Mouse (Mus musculus): ENCODE measurements around the gene Pkig.
"Not testable (repeated sequence)": the region's sequence is repeated elsewhere in the genome, so short reads cannot be mapped to it uniquely, and the experiment has no call there.

Gene Pkig

GRCm38 (mm10) chr2:163675662-163676061, 17.5 kb downstream of the Pkig start:
- in situ Hi-C loops (cut with MboI, MseI) = no loop called here

- in situ Hi-C loops (cut with MboI, MseI) = no loop called here
These were observed 18.1 kb downstream of the Pkig start for GRCm38 (mm10) chr2:163676321-163676720.

GRCm38 (mm10) chr2:163676745-163677144, 18.6 kb downstream of the Pkig start:
- in situ Hi-C loops (cut with MboI, MseI) = no loop called here

GRCm38 (mm10) chr2:163682344-163682743, 24.2 kb downstream of the Pkig start:
- in situ Hi-C loops (cut with MboI, MseI) = no loop called here

- in situ Hi-C loops (cut with MboI, MseI) = no loop called here
These were observed 27.1 kb downstream of the Pkig start for GRCm38 (mm10) chr2:163685287-163685686.

GRCm38 (mm10) chr2:163685761-163686200, 27.6 kb downstream of the Pkig start:
- in situ Hi-C loops (cut with MboI, MseI) = no loop called here

GRCm38 (mm10) chr2:163686233-163686632, 28.0 kb downstream of the Pkig start:
- in situ Hi-C loops (cut with MboI, MseI) = no loop called here

GRCm38 (mm10) chr2:163686886-163687285, 28.7 kb downstream of the Pkig start:
- in situ Hi-C loops (cut with MboI, MseI) = no loop called here

GRCm38 (mm10) chr2:163688377-163688776, 30.2 kb downstream of the Pkig start:
- in situ Hi-C loops (cut with MboI, MseI) = not testable (repeated sequence)

GRCm38 (mm10) chr2:163689771-163690170, 31.6 kb downstream of the Pkig start:
- in situ Hi-C loops (cut with MboI, MseI) = no loop called here

GRCm38 (mm10) chr2:163690409-163691304, 32.5 kb downstream of the Pkig start:
- in situ Hi-C loops (cut with MboI, MseI) = no loop called here

GRCm38 (mm10) chr2:163691846-163692605, 33.8 kb downstream of the Pkig start:
- in situ Hi-C loops (cut with MboI, MseI) = no loop called here

- in situ Hi-C loops (cut with MboI, MseI) = no loop called here
These were observed 34.9 kb downstream of the Pkig start for GRCm38 (mm10) chr2:163692873-163693612.

- in situ Hi-C loops (cut with MboI, MseI) = no loop called here
These were observed 35.6 kb downstream of the Pkig start for GRCm38 (mm10) chr2:163693716-163694314.

GRCm38 (mm10) chr2:163696763-163697162, 38.6 kb downstream of the Pkig start:
- in situ Hi-C loops (cut with MboI, MseI) = no loop called here

- in situ Hi-C loops (cut with MboI, MseI) = no loop called here
These were observed 39.7 kb downstream of the Pkig start for GRCm38 (mm10) chr2:163697764-163698480.

GRCm38 (mm10) chr2:163699078-163699780, 41.0 kb downstream of the Pkig start:
- in situ Hi-C loops (cut with MboI, MseI) = no loop called here

- in situ Hi-C loops (cut with MboI, MseI) = no loop called here
These were observed 44.2 kb downstream of the Pkig start for GRCm38 (mm10) chr2:163702431-163702830.

GRCm38 (mm10) chr2:163702921-163703320, 44.7 kb downstream of the Pkig start:
- in situ Hi-C loops (cut with MboI, MseI) = no loop called here

- in situ Hi-C loops (cut with MboI, MseI) = no loop called here
These were observed 45.5 kb downstream of the Pkig start for GRCm38 (mm10) chr2:163703599-163704260.

All from T-helper 17 cell (primary cell).